Mouse (Mus musculus) G1E (cell line): ENCODE results near the gene Fstl4. TPM values are rescaled to one million over a fixed set of nuclear protein-coding genes. Genes with fewer than 3 reads are reported as not detected.

ENCODE experiments used
- ATAC-seq: 2 replicates; pipeline ENCODE4 v1.8.0; 2016; ENCODE audit warnings: mild to moderate bottlenecking; ENCODE audit not compliant: insufficient number of reproducible peaks, poor library complexity, low FRiP score, severe bottlenecking; ENCODE audit errors: extremely low read depth
- DNase-seq: peaks from one replicate; pipeline ENCODE4 v3.0.0; 2012; ENCODE audit warnings: low spot score
- H3K27me3 ChIP-seq: 2 replicates; pipeline ENCODE4 v1.6.1; 2012; ENCODE audit warnings: mild to moderate bottlenecking, low read length, inconsistent platforms; ENCODE audit not compliant: insufficient read depth
- H3K36me3 ChIP-seq: replicated peaks from 2 replicates; pipeline ENCODE3; 2012; ENCODE audit warnings: mild to moderate bottlenecking, inconsistent platforms
- H3K4me1 ChIP-seq: 2 replicates; pipeline ENCODE4 v1.6.1; 2012; ENCODE audit warnings: low read depth, low read length, inconsistent platforms, mixed read lengths; ENCODE audit not compliant: insufficient read depth
- H3K4me3 ChIP-seq: 2 replicates; pipeline ENCODE4 v1.5.1; 2012; ENCODE audit warnings: low read depth, mild to moderate bottlenecking, inconsistent platforms, low read length, moderate library complexity, mixed read lengths
- H3K9me3 ChIP-seq: replicated peaks from 2 replicates; pipeline ENCODE4 v1.6.1; 2012; ENCODE audit warnings: inconsistent platforms
- CTCF ChIP-seq: IDR thresholded peaks from 2 replicates; pipeline ENCODE4 v1.5.1; 2012; ENCODE audit warnings: low read depth, low read length, inconsistent platforms, mixed read lengths
- GATA1 ChIP-seq: IDR thresholded peaks from 2 replicates; pipeline ENCODE4 v1.6.1; 2012; ENCODE audit warnings: borderline replicate concordance, low read length, inconsistent platforms, mixed read lengths
- GATA2 ChIP-seq: IDR thresholded peaks from 2 replicates; pipeline ENCODE4 v1.6.1; 2012; ENCODE audit warnings: low read depth, low read length, inconsistent platforms, borderline replicate concordance
- POLR2AphosphoS5 ChIP-seq: IDR thresholded peaks from 2 replicates; pipeline ENCODE4 v1.6.1; 2012; ENCODE audit warnings: low read depth, low read length, inconsistent platforms; ENCODE audit not compliant: insufficient replicate concordance
- TAL1 ChIP-seq: conservative IDR thresholded peaks from 2 replicates; pipeline ENCODE4 v1.6.1; 2012; ENCODE audit warnings: low read depth, low read length, inconsistent platforms, mixed read lengths
- polyA plus RNA-seq: library from polyadenylated mRNA; stranded (reverse); fragments of >175 nt; gene quantifications from 2 replicates; pipeline ENCODE4 v1.2.3, GENCODE M21; 2012
- total RNA-seq, 2 experiments: library from RNA; stranded (forward) in 1 of 2; stranded (reverse) in 1 of 2; fragments of 200-1000 nt in 1 of 2; fragments of >200 nt in 1 of 2; fragmentation: Nextera tagmentation in 1 of 2; gene quantifications; 2 replicates each; pipeline ENCODE4 v1.2.3; 2014 to 2017

The Fstl4 gene
- total and polyA plus RNA-seq, 3 experiments, result 0.05 TPM; not detected in 2

DNA sequence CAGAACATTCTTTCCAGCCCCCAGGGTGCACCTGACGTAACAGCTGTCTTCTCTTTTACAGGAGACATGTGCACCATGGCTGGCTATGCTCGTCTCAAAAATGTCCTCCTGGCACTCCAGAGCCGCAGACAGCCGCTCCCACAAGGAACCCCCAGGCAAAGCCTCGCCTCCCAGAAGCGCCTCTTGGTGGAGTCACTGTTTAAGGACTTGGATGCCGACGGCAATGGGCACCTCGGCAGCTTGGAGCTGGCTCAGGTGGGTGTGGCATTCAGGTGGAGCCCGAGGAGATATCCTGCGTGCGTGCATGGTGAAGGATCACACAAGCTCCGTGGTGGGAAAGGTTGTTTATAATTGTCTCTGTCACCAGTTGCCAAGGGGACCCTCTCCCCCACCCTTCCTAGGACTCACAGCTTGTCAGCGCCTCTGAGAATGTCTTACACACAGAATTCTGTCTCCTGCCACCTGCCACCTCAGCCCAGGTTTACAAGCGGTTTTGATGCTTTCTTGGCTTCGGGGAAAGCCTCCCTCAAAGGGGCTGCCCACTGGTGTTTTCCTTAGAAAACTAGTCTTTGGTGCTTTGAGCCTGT, 304.1 kb downstream of the Fstl4 start:
- DNase-seq (no peak), ATAC-seq (no peak)
- Histone ChIP-seq H3K4me1 (no peaks in the 10 kb centered on the region), H3K4me3 (no peak overlapping the region), H3K36me3 (no peaks in the 10 kb centered on the region), H3K27me3 (peaks cover 5% of the 10 kb centered on the region; the same call in 1 of the 2 replicates), H3K9me3 (no peaks in the 10 kb centered on the region)
- no peak for TF ChIP-seq CTCF
- no peak for TF ChIP-seq TAL1
- TF ChIP-seq GATA2, result no peak
- TF ChIP-seq GATA1, result no peak
- TF ChIP-seq POLR2AphosphoS5, result no peak

DNA sequence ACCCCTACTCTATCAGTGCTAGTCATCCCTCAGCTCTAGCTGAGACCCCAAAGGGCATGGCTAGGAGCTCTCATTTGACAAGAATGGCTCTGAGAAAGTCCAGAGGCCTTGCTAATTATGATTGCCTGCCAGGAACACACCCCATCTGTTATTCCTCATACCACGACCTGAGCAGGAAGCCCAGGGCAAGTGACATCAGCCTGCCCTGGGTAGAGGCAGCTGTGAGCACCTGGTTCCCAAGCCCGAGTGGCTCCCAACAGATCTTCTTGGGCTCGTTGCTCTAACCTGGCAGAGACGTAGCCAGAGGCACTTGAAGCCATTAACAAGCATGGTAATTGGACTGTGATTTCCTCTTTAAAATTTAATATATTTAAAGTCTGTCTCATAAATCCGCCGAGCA, 305.3 kb downstream of the Fstl4 start:
- Histone ChIP-seq H3K4me1 (no peaks in the 10 kb centered on the region), H3K4me3 (no peak overlapping the region), H3K9me3 (no peaks in the 10 kb centered on the region), H3K27me3 (peaks cover 5% of the 10 kb centered on the region; the same call in 1 of the 2 replicates), H3K36me3 (no peaks in the 10 kb centered on the region)
- DNase-seq, result no peak
- no peak for ATAC-seq
- no peak for TF ChIP-seq TAL1

DNA sequence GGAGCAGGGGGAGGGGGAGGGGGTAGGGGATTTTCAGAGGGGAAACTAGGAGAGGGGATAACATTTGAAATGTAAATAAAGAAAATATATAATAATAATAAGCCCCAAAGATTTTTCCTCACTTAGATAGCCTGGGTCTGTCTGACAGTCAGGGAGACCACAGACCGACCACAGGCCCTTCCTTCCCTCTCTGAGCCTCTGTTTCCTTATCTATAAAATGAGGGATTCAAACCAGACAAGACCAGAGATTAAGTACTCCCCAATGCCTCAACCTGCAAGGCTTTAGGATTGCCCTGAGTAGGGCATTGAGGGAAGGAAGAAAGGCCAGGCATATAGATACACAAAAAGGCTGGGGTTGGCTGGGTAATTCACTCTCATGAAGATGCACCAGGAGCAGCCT, 307.2 kb downstream of the Fstl4 start:
- Histone ChIP-seq H3K27me3 (peaks cover 3% of the 10 kb centered on the region; the same call in 1 of the 2 replicates), H3K4me1 (no peaks in the 10 kb centered on the region), H3K4me3 (no peak overlapping the region), H3K9me3 (no peaks in the 10 kb centered on the region), H3K36me3 (no peaks in the 10 kb centered on the region)
- no peak for DNase-seq
- ATAC-seq, result no peak
- no peak for TF ChIP-seq TAL1
- no peak for TF ChIP-seq GATA2
- no peak for TF ChIP-seq POLR2AphosphoS5
- no peak for TF ChIP-seq GATA1
- no peak for TF ChIP-seq CTCF

DNA sequence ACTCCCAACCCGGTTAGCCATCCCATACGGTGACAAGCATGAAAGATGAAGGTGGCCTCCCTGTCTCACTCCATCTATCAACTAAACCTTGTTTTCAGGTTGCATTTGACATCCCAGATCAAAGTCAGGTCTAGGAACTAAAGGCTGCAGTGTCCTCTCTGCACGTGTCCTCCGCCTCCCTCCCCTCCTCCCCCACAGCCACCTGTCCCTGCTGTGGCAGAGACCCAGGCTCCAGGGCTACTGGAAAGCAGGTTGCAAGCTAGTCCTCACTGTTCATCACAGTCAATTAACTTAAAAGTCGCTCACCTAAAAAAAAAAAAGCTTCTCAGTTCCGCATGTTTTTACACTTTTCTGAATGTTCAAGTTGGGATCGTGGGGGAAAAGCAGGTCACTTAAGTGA, 313.2 kb downstream of the Fstl4 start:
- DNase-seq, result no peak
- Histone ChIP-seq H3K4me3 (no peak overlapping the region), H3K9me3 (peaks cover 9% of the 10 kb centered on the region), H3K36me3 (no peaks in the 10 kb centered on the region), H3K27me3 (no peaks in the 10 kb centered on the region), H3K4me1 (no peaks in the 10 kb centered on the region)
- no peak for ATAC-seq
- TF ChIP-seq GATA2, result no peak
- no peak for TF ChIP-seq GATA1
- no peak for TF ChIP-seq POLR2AphosphoS5
- no peak for TF ChIP-seq TAL1
- TF ChIP-seq CTCF, result no peak

DNA sequence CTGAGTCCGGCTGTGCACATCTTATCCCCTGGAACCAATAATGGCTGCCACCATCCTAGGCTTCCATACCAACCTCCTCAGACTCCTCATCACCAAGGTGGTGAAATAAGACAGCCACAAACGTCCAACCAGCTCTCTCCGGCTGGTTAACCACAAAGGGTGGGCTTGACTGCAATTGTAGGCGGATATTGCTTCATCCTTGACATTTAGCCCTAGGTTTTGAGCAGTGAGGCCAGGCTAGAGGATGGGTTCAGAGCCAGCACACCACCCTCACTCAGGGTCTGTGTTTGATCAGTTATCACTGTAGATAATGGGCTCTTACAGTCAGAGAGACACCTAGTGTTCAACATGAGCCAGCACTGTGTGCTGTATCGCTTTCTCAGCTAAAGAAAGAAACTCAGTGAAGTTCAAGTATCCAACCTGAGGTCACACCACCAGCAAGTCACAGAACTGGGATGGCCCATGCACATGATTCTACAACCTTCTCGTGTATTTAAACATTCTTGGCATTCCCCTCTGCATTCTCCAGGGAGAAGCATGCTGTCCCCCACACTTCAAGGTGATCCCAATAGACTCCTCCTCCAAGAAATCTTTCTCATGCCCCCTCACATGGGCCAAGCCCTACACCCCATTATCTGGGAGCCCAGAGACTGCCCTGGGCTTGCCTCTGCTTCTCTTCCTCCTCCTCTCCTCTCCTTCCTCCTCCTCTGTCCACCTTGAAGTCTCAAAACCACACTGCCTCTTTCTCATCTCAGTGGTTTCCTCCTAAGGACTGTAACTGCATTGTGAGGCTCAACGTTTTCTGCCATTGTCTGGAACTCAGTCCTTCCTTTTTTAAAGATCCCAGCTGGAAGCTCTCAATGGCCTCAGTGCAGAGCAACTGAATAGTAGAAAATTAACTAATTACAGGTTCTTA, 314.2 kb downstream of the Fstl4 start:
- Histone ChIP-seq H3K36me3 (no peaks in the 10 kb centered on the region), H3K4me3 (no peak overlapping the region), H3K9me3 (peaks cover 9% of the 10 kb centered on the region), H3K27me3 (no peaks in the 10 kb centered on the region), H3K4me1 (no peaks in the 10 kb centered on the region)
- ATAC-seq (no peak), DNase-seq (no peak)
- TF ChIP-seq TAL1, result no peak
- no peak for TF ChIP-seq GATA2
- no peak for TF ChIP-seq GATA1
- TF ChIP-seq POLR2AphosphoS5, result no peak
- no peak for TF ChIP-seq CTCF

DNA sequence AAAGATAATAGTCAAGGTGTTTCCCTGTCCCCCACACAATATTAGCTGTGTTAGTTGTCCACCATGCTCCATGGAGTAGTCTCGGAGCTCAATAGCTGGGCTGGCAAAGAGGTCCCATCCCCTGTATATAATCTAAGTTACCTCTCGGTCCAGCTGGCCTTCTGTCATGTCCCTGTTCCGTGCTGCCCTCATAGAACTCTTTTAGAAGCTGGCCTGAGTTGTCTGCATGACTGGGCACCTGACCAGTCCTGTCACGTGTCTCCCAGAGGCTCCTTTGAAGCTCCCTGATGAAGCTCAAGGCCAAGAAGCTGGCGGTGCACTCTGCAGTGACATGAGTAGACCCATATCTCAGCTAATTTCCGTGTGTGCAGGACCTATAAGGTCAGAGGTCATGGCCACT, 316.9 kb downstream of the Fstl4 start:
- Histone ChIP-seq H3K4me1 (no peaks in the 10 kb centered on the region), H3K27me3 (no peaks in the 10 kb centered on the region), H3K4me3 (no peak overlapping the region), H3K36me3 (no peaks in the 10 kb centered on the region), H3K9me3 (peaks cover 9% of the 10 kb centered on the region)
- DNase-seq (no peak), ATAC-seq (no peak)
- TF ChIP-seq TAL1, result no peak

DNA sequence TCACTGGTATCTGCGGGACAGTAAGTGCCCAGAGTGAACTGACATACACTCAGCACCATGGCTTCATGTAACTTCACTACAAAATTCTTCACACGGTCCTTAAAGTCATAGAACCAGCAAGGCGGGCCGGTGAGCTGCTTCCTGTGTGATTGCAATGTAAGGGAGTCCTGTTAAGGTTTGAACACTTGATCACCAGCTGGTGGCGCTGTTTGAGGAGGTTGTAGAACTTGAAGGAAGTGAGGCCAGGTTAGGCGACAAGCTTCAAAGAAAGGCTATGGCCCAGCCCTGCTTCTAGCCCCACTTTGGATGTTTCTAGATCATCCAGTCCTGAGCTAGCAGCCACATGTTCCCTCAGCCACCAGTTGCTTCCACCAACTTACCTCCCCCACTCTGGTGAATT, 320.9 kb downstream of the Fstl4 start:
- no peaks in the 10 kb centered on the region for H3K27me3 ChIP-seq
- 0 out of 2 replicates have a peak, but pooled peaks cover 2% of the 10 kb centered on the region for H3K9me3 ChIP-seq
- no peak overlapping the region for H3K4me3 ChIP-seq
- no peak for TF ChIP-seq TAL1
- TF ChIP-seq POLR2AphosphoS5, result no peak
- no peak for TF ChIP-seq GATA1
- no peak for TF ChIP-seq CTCF
- TF ChIP-seq GATA2, result no peak
- H3K36me3 ChIP-seq, result no peaks in the 10 kb centered on the region
- DNase-seq (no peak), ATAC-seq (no peak)
- H3K4me1 ChIP-seq, result no peaks in the 10 kb centered on the region
